Mouse (Mus musculus) stomach, postnatal 0 days (tissue): Measurements from ENCODE around the gene Nmur1.

Experiments
- CTCF ChIP-seq: IDR thresholded peaks from 2 replicates; pipeline ENCODE4 v1.5.1; 2016; ENCODE audit warnings: antibody characterized with exemption, low read depth, mild to moderate bottlenecking, moderate library complexity
- EP300 ChIP-seq: optimal IDR thresholded peaks from 2 replicates; pipeline ENCODE3; 2016; ENCODE audit warnings: antibody characterized with exemption

DNA sequence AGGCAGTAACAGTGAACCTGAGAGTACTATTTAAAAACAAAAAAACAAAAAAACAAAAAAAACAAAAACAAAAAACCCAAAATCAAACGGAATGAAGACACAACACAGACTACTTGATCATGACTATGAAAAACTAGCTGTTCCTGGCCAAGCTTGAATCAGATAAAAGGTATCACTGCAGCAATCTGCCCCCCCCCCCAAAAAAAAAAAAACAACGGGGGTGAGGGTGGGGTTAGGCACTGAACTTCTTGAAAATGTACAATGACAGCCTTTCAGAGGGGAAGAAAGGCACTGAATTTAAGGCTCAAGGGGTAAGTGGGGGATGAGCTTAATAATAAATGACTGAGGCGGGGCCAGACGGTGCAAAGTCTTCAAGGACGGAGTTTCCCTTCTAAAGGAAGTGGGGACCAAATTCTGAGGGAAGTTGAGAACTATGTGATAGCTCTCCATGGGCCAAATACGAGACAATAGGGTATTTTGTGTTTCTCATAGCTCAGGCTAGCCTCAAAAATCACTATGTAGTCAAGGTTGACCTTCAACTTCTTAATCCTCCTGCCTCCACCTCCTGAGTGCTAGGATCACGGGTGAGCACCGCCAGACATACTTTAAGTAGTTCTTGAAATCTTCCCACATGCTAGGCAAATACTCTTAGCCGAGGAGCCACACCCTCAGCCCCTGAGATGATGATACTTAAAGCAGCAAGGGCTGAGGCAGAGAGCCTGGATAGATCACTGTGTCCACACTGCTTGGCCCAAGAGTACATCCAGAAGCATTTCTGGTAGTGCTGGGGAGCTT, 11.4 kb upstream of the Nmur1 start:
- TF ChIP-seq CTCF = no peak
- TF ChIP-seq EP300 = no peak
